Mouse (Mus musculus) kidney, embryonic 16.5 days (tissue): Measurements from ENCODE around the gene Mrtfb. TPM values are rescaled to one million over a fixed set of nuclear protein-coding genes. Genes with fewer than 3 reads are reported as not detected.

Experiments
- ATAC-seq: fragments of 200-750 bp; cut with Nextera tagmentation; 2 replicates; pipeline ENCODE4 v1.8.0; 2017; ENCODE audit warnings: moderate TSS enrichment; ENCODE audit not compliant: low FRiP score, low TSS enrichment
- H3K27ac ChIP-seq: fragments of 300-500 bp; sonication (generic); 2 replicates; pipeline ENCODE4 v1.5.1; 2014; ENCODE audit warnings: low read length
- H3K27me3 ChIP-seq: fragments of 300-500 bp; sonication (generic); 2 replicates; pipeline ENCODE4 v1.6.1; 2014; ENCODE audit warnings: low read length, control low read depth, mixed read lengths; ENCODE audit not compliant: insufficient read depth
- H3K36me3 ChIP-seq: fragments of 300-500 bp; sonication (generic); 2 replicates; pipeline ENCODE4 v1.6.1; 2014; ENCODE audit warnings: low read length, control low read depth, mixed read lengths; ENCODE audit not compliant: insufficient read depth
- H3K4me1 ChIP-seq: fragments of 300-500 bp; sonication (generic); 2 replicates; pipeline ENCODE4 v1.6.1; 2014; ENCODE audit warnings: low read length, control low read depth, mixed read lengths; ENCODE audit not compliant: insufficient read depth
- H3K4me2 ChIP-seq: fragments of 300-500 bp; sonication (generic); replicated peaks from 2 replicates; pipeline ENCODE4 v1.6.1; 2014; ENCODE audit warnings: low read depth, low read length
- H3K4me3 ChIP-seq: fragments of 300-500 bp; sonication (generic); 2 replicates; pipeline ENCODE4 v1.5.1; 2014; ENCODE audit warnings: mild to moderate bottlenecking, low read length
- H3K9ac ChIP-seq: fragments of 300-500 bp; sonication (generic); replicated peaks from 2 replicates; pipeline ENCODE4 v1.6.1; 2014; ENCODE audit warnings: low read length
- H3K9me3 ChIP-seq: fragments of 300-500 bp; sonication (generic); 2 replicates; pipeline ENCODE4 v1.6.1; 2016; ENCODE audit warnings: low read length, control low read depth
- WGBS: fragments of 180-500 bp; shearing (Covaris S2); extraction: QIAGEN DNeasy Blood & Tissue Kit; methylation state at CpG from one replicate; pipeline ENCODE4 v1.1.7; 2014; 5-methylcytosine and 5-hydroxymethylcytosine counted together
- polyA plus RNA-seq: library from polyadenylated mRNA; unstranded; fragments of >200 nt; fragmentation: Nextera tagmentation; extraction: Ambion mirVana; gene quantifications from 2 replicates; pipeline ENCODE4 v1.2.1, GENCODE M21; 2015

Gene Mrtfb
- polyA plus RNA-seq, 1 experiment from 2014 or later: 18.8 TPM

- Histone ChIP-seq H3K9ac (no peak overlapping the region), H3K4me2 (no peak overlapping the region), H3K36me3 (peaks cover 63% of the 10 kb centered on the region), H3K27ac (no peak overlapping the region), H3K4me1 (peaks cover 4% of the 10 kb centered on the region; the same call in 1 of the 2 replicates), H3K9me3 (peaks cover 2% of the 10 kb centered on the region; the same call in 1 of the 2 replicates), H3K4me3 (no peak overlapping the region), H3K27me3 (no peaks in the 10 kb centered on the region)
- ATAC-seq: peak; percentile 78
- WGBS: 67% methylated on average over 4 of the region's 4 CpGs
Measured at GRCm38 (mm10) chr16:13409530-13410163, 153.4 kb downstream of the Mrtfb start.

GRCm38 (mm10) chr16:13410760-13411159 lies 154.5 kb downstream of the Mrtfb start:
- ATAC-seq: no peak
- no peaks in the 10 kb centered on the region for H3K4me1 ChIP-seq
- no peak overlapping the region for H3K27ac ChIP-seq
- no peak overlapping the region for H3K4me3 ChIP-seq
- peaks cover 2% of the 10 kb centered on the region; the same call in 1 of the 2 replicates for H3K9me3 ChIP-seq
- H3K4me2 ChIP-seq: no peak overlapping the region
- H3K27me3 ChIP-seq: no peaks in the 10 kb centered on the region
- H3K9ac ChIP-seq: no peak overlapping the region
- 89% methylated on average over 2 of the region's 2 CpGs for WGBS
- peaks cover 53% of the 10 kb centered on the region for H3K36me3 ChIP-seq

DNA sequence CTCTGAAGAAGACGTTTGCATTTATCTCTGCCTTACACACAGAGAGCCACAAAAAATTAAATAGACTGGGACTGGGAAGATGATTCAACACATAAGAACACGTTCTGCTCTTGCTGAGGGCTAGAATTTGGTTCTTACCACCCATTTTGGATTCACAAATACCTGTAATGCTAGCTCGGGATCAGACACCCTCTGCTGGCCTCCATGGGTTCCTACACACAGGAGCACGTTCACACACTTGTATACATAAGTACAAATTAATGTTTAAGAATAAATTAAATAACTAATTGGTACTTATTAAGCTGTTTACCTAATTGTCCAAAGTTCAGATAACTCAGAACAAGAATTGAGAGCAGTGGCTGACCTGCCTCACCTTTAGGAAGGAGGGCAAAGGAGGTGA lies 155.2 kb downstream of the Mrtfb start:
- Histone ChIP-seq H3K9ac (no peak overlapping the region), H3K4me1 (no peaks in the 10 kb centered on the region), H3K36me3 (peaks cover 48% of the 10 kb centered on the region), H3K27me3 (no peaks in the 10 kb centered on the region), H3K4me2 (no peak overlapping the region), H3K4me3 (no peak overlapping the region), H3K27ac (no peak overlapping the region), H3K9me3 (peaks cover 2% of the 10 kb centered on the region; the same call in 1 of the 2 replicates)
- WGBS: 97% methylated on average over 4 of the region's 4 CpGs
- ATAC-seq: no peak

DNA sequence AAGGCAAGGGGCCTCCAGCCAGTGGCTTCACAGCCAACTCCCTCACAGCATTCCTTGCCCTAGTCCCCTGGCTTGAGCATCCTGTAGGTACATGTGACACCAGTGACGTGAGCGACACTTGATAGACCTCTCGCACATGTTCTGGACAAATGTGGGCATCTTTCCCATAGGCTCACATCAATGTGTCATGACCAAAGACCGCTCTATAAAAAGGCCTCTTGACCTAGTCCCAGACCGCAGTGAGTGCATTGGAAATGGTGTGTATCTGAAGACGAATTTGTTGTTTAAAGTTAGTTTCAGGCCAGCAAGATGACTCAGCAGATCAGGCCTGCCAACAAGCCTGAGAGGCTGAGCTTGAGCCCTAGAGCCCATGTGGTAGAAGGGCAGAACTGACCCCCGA lies 158.3 kb downstream of the Mrtfb start:
- H3K36me3 ChIP-seq: peaks cover 35% of the 10 kb centered on the region
- H3K9ac ChIP-seq: no peak overlapping the region
- H3K27ac ChIP-seq: no peak overlapping the region
- H3K4me2 ChIP-seq: no peak overlapping the region
- WGBS: 92% methylated on average over 7 of the region's 7 CpGs
- H3K27me3 ChIP-seq: no peaks in the 10 kb centered on the region
- H3K9me3 ChIP-seq: peaks cover 2% of the 10 kb centered on the region; the same call in 1 of the 2 replicates
- H3K4me3 ChIP-seq: no peak overlapping the region
- no peaks in the 10 kb centered on the region for H3K4me1 ChIP-seq
- ATAC-seq: no peak

- 87% methylated on average over 4 of the region's 4 CpGs for WGBS
- Histone ChIP-seq H3K4me1 (no peaks in the 10 kb centered on the region), H3K9ac (no peak overlapping the region), H3K9me3 (peaks cover 2% of the 10 kb centered on the region; the same call in 1 of the 2 replicates), H3K27ac (no peak overlapping the region), H3K4me2 (no peak overlapping the region), H3K36me3 (peaks cover 32% of the 10 kb centered on the region), H3K27me3 (no peaks in the 10 kb centered on the region), H3K4me3 (no peak overlapping the region)
- ATAC-seq: no peak
Measured at GRCm38 (mm10) chr16:13414972-13415371, 158.7 kb downstream of the Mrtfb start.

GRCm38 (mm10) chr16:13415465-13415864 lies 159.2 kb downstream of the Mrtfb start:
- no peak for ATAC-seq
- H3K36me3 ChIP-seq: peaks cover 27% of the 10 kb centered on the region
- no peak overlapping the region for H3K4me2 ChIP-seq
- 97% methylated on average over 6 of the region's 6 CpGs for WGBS
- H3K27ac ChIP-seq: no peak overlapping the region
- no peak overlapping the region for H3K9ac ChIP-seq
- peaks cover 2% of the 10 kb centered on the region; the same call in 1 of the 2 replicates for H3K9me3 ChIP-seq
- no peak overlapping the region for H3K4me3 ChIP-seq
- H3K27me3 ChIP-seq: no peaks in the 10 kb centered on the region
- H3K4me1 ChIP-seq: no peaks in the 10 kb centered on the region

GRCm38 (mm10) chr16:13416465-13416864 lies 160.2 kb downstream of the Mrtfb start:
- H3K9ac ChIP-seq: no peak overlapping the region
- H3K36me3 ChIP-seq: peaks cover 17% of the 10 kb centered on the region
- no peak overlapping the region for H3K4me3 ChIP-seq
- no peak overlapping the region for H3K27ac ChIP-seq
- H3K9me3 ChIP-seq: no peaks in the 10 kb centered on the region
- no peak overlapping the region for H3K4me2 ChIP-seq
- no peaks in the 10 kb centered on the region for H3K27me3 ChIP-seq
- ATAC-seq: no peak
- 76% methylated on average over 10 of the region's 10 CpGs for WGBS
- no peaks in the 10 kb centered on the region for H3K4me1 ChIP-seq

DNA sequence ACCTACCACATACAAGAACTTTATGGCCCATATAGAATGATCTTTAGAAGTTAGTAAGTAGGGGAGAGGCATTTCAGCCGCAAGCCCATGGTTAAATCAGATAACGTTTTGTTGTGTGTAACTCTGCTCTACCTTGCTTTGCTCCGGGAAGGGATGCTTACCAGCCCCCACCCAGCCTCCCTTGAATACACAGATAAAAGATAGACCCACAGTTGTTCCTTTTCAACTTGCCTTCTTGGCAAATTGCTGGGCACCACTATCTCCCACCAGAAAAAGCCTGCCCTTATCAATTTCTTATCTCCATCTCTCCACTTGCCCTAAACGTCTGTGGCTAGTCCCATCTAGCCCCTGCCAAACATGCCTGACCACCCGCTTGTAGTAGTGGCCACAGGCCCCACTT lies 161.6 kb downstream of the Mrtfb start:
- no peaks in the 10 kb centered on the region for H3K27me3 ChIP-seq
- no peak overlapping the region for H3K9ac ChIP-seq
- no peaks in the 10 kb centered on the region for H3K4me1 ChIP-seq
- H3K4me2 ChIP-seq: no peak overlapping the region
- H3K9me3 ChIP-seq: no peaks in the 10 kb centered on the region
- H3K36me3 ChIP-seq: peaks cover 7% of the 10 kb centered on the region
- no peak overlapping the region for H3K4me3 ChIP-seq
- WGBS: 66% methylated on average over 5 of the region's 5 CpGs
- ATAC-seq: no peak
- no peak overlapping the region for H3K27ac ChIP-seq

- H3K4me3 ChIP-seq: no peak overlapping the region
- H3K4me2 ChIP-seq: no peak overlapping the region
- 80% methylated on average over 2 of the region's 2 CpGs for WGBS
- no peaks in the 10 kb centered on the region for H3K4me1 ChIP-seq
- no peak overlapping the region for H3K27ac ChIP-seq
- no peak overlapping the region for H3K9ac ChIP-seq
- H3K36me3 ChIP-seq: 0 out of 2 replicates have a peak, but pooled peaks cover 3% of the 10 kb centered on the region
- H3K27me3 ChIP-seq: no peaks in the 10 kb centered on the region
- no peak for ATAC-seq
- H3K9me3 ChIP-seq: no peaks in the 10 kb centered on the region
Measured at GRCm38 (mm10) chr16:13419752-13420151, 163.5 kb downstream of the Mrtfb start.

DNA sequence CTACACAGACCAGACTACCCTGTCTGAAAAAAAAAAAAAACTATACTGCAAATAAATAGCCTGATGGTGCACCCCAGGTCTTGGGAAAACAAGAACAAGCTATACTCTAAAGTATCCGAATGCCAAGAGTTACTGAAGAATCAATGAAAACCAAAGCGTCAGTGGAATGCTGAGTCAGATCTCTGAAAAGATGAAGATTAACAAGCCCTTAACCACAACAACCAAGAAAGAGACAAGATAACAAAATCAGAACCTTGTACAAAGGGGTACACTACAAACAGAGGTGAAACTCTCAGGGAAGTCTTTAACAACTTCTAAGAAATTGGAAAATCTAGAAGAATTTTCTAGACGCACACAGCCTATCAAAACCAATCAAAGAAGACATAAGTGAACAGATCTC lies 166.2 kb downstream of the Mrtfb start:
- Histone ChIP-seq H3K27me3 (no peaks in the 10 kb centered on the region), H3K27ac (no peak overlapping the region), H3K4me3 (no peak overlapping the region), H3K9me3 (no peaks in the 10 kb centered on the region), H3K4me1 (no peaks in the 10 kb centered on the region), H3K9ac (no peak overlapping the region), H3K4me2 (no peak overlapping the region), H3K36me3 (0 out of 2 replicates have a peak, but pooled peaks cover 3% of the 10 kb centered on the region)
- ATAC-seq: no peak
- WGBS: 89% methylated on average over 3 of the region's 3 CpGs
